Mouse (Mus musculus): ENCODE results near the gene Olfr531.

Olfr531 gene

DNA sequence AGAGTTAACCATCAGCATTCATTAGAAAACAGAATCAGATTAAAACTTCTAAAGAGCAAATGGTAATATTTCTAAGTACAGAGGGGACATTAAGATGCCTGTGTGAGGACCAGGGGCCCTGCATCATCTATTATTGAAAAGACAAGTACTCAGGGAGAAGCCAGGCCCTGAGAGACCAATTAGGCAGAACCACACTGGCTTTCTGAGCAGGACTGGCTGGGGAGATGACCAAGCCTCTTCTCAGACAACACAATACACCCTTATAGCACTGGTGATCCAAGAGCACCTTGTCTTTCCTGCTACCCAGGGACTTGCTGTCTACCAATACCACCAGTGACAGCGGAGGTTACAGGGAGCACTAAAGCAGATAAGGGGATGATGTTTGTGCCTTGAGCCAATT lies at the start of gene Olfr531:
TSS of gene Olfr531 (minus strand) at position 101 of the 400 bp plus-strand sequence.
- DNase-seq (ENCODE audit: extremely low read depth, low read depth, low spot score) = no peak

DNA sequence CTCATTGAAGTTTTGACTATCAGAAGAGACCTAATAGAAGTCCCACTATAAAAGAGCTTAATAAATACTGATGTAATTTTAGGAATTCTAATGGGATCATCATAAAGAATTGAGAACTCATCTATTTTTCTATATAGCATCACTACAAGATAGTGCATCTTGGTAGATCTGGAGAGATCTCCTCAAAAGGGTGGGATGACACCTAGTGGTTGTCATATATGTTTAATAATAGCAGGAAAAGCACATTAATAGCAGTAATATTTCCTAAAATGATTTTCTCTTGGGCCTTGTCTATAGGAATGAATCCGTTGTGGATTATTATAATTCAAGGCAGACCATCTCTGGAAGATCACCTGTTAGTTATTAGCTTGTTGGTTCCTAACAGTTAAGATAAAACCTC lies 40.4 kb upstream of the Olfr531 start:
- DNase-seq (ENCODE audit: extremely low read depth, low read depth, low spot score) = no peak

DNA sequence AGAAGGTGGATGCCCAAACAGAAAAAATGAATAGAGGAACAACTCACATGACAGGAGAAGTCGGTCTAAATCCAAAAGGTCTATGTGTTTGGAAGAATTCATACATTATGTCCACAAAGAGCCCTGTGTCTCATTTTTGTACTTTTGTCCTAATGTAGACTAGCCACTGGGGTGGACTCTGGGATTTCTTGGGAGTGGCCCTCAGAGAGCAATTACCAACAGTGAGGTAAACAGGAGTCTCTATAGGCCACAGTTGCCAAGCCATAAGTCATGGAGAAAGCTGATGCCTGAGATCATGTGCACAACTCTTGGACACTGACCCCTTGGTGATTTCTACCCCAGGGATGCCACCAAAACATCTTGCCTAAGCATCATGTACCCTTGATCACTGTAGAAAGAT lies 18.8 kb upstream of the Olfr531 start, which contains the start of gene Olfr532:
TSS of gene Olfr532 (minus strand) at position 101 of the 400 bp plus-strand sequence.
- no peak for DNase-seq (ENCODE audit: extremely low read depth, low read depth, low spot score)

DNA sequence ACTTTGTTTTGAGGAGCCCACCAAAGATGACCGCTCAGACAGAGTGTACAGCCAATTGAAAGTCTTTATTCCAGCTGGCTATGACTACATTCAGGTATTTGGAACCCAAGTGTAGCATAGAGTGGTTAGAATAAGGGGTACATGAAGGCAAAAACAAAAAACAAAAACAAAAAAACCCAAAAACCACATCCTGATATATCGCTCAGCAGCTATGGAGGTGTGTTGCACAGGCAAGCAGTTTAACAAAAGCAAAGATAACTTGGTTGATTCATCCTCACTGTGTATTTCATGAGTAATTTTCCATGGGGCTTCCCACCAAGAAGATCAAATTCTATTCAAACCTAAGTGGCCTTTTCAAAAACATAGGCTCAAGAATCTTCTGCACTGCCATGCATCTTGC lies 25.8 kb downstream of the Olfr531 start:
- no peak for DNase-seq (ENCODE audit: extremely low read depth, low read depth, low spot score)

DNA sequence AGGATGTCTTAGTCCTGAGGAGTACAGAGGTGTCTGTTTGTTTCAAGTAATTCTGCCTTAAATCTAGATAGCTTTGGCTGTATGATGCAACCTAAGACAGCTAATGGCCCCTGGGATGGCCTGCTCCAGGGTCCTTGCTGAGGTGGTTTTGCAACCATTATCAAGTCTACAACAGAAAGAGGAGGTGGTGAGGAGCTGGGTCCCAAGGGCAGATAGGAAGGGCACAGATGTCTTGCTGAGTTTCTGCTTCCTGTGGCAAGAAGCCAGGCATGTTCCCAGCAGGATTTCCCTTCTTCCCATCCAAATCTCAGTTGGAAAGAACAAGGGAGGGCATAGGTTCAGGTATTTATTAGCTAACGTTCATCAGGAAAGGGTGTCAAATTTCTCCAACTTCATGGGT lies 26.5 kb downstream of the Olfr531 start, which contains the start of gene Olfr530:
TSS of gene Olfr530 (minus strand) at position 101 of the 400 bp plus-strand sequence.
- no peak for DNase-seq (ENCODE audit: extremely low read depth, low read depth, low spot score)

DNA sequence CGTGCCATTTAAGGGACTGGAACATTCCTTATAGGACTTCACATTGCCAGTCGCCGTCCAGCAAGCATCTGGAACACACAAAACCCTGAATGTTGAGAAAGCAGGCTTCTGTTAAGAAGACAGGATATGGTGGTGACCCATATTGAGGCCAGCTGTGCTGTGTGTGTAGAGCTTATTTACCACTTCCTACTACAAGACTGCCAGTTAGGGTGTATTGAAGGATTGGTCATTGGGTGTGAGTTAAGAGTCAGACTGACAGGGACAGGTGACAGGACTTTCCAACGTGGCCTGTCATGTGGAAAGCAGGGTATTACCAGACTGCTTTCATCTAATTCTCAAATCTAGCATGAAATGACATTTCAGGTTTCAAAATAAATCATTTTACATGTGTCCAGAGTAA lies 28.4 kb downstream of the Olfr531 start:
- DNase-seq (ENCODE audit: extremely low read depth, low read depth, low spot score) = no peak

DNA sequence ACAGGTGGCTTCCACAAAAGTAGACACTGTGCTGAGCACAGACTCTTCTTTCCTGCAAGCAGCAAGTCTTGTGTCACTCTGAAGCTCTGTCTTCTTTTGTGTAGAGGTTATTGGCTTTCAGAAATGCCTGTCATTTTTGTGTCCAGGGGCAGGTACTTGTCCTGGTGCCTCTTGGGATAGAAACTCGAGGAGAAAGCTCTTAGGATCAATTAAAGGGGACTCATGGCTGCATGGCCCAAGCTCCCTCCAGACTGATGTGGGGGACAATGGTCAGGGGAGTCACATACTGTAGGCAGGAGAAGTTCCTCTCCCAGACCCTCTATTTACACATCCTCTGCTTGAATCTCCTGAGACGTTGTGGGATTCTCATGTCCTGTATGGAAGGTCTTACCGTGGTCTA lies 41.1 kb downstream of the Olfr531 start, which contains the start of gene Olfr60:
TSS of gene Olfr60 (minus strand) at position 101 of the 400 bp plus-strand sequence.
- no peak for DNase-seq (ENCODE audit: extremely low read depth, low read depth, low spot score)

Measured in fat pad, adult 2 months (tissue).